Mouse (Mus musculus) myocyte (in vitro differentiated cells): ENCODE data around the gene Runx2.

Experiments
- E2F4 ChIP-seq: IDR thresholded peaks from one replicate; pipeline ENCODE4 v1.6.1; 2011; ENCODE audit warnings: mild to moderate bottlenecking, control low read depth, moderate library complexity; ENCODE audit not compliant: insufficient read depth
- MAX ChIP-seq: IDR thresholded peaks from one replicate; pipeline ENCODE4 v1.6.1; 2011; ENCODE audit warnings: low read depth, mild to moderate bottlenecking, control low read depth
- MYOG ChIP-seq, 3 experiments: IDR thresholded peaks; one replicate each; pipeline ENCODE4 v1.6.1; 2011; ENCODE audit warnings: control low read depth in 2 of 3, low read depth in 2 of 3, mild to moderate bottlenecking in 2 of 3; ENCODE audit not compliant: insufficient read length in 2 of 3, control insufficient read depth in 1 of 3, insufficient read depth in 1 of 3
- POLR2A ChIP-seq: IDR thresholded peaks from one replicate; pipeline ENCODE4 v1.6.1; 2011; ENCODE audit warnings: low read depth, mild to moderate bottlenecking, control low read depth, moderate library complexity; ENCODE audit not compliant: insufficient read length
- REST ChIP-seq: IDR thresholded peaks from one replicate; pipeline ENCODE4 v1.6.1; 2011; ENCODE audit warnings: mild to moderate bottlenecking, control low read depth, moderate library complexity; ENCODE audit not compliant: insufficient read depth, insufficient read length
- TCF12 ChIP-seq: IDR thresholded peaks from one replicate; pipeline ENCODE4 v1.6.1; 2011; ENCODE audit warnings: mild to moderate bottlenecking, control low read depth; ENCODE audit not compliant: poor library complexity, insufficient read depth, severe bottlenecking
- TCF3 ChIP-seq: IDR thresholded peaks from one replicate; pipeline ENCODE4 v1.6.1; 2011; ENCODE audit warnings: low read depth, control low read depth; ENCODE audit not compliant: insufficient read length
- USF1 ChIP-seq: IDR thresholded peaks from one replicate; pipeline ENCODE4 v1.6.1; 2011; ENCODE audit warnings: low read depth, mild to moderate bottlenecking, control low read depth, moderate library complexity

DNA sequence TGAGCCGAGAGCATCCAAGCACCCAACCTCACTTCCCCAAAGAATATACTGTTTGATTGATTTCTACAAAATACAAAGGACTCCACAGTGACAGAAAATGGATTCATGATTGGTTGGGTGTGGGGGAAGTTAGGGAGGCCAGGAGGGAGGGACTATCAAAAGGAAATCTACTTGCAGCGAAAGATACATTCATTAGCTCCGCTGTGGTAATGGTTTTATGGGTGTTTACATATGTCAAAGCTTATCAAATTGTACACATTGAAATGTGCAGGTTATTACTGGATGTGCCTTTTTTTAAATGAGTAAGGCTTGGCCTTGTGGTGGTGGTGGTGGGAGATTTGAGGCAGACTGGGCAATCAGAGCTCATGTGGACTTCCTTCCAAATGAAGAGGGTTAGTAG lies 271.9 kb downstream of the Runx2 start:
- TF ChIP-seq E2F4 (no peak), POLR2A (no peak), REST (no peak), MAX (no peak), USF1 (no peak), TCF12 (no peak), TCF3 (no peak), MYOG (IDR thresholded peaks at IDR 0.05; ENCODE audit: control insufficient read depth in 1 of 3, insufficient read depth in 1 of 3, insufficient read length in 2 of 3, low read depth in 2 of 3) (no peak)
